Mouse (Mus musculus) liver, adult 2 months (tissue): ENCODE measurements around the gene Pnpla2.

Experiments
- CTCF ChIP-seq: fragments of 200-500 bp; IDR thresholded peaks from 2 replicates; pipeline ENCODE4 v1.5.1; 2011; ENCODE audit warnings: low read depth, low read length, control low read depth
- POLR2A ChIP-seq: fragments of 200-500 bp; IDR thresholded peaks from 2 replicates; pipeline ENCODE4 v1.6.1; 2011; ENCODE audit warnings: low read length, control low read depth; ENCODE audit not compliant: insufficient read depth; ENCODE audit errors: extremely low read depth

DNA sequence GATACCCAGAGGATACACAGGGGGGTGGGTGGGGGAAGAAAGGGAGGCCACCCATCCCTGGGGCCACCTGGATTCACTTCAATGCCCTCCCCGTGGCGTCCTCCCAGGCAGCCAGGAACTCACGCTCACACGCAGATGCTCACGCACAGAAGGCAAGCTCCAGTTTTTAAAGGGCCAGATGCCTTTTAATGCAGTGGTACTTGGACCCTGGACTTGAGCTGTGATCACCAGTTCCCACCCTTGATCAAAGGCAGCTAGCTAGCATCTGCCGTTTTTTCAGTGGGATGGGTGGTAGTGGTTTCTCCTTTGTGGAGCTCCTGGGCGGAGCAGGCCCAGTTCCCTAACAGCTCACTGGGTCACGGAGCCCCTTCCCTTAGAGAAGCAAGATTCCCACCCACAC is 20.5 kb upstream of the Pnpla2 start:
- TF ChIP-seq POLR2A, result no peak
- no peak for TF ChIP-seq CTCF
